Mouse (Mus musculus) mouse embryonic stem cell (cell line): ENCODE data around the gene Ccdc91.

Experiments used
- in situ Hi-C, 2 experiments: fragments of 300-500 bp; cut with MboI; formaldehyde crosslinking; loops; 1 replicate in 1 of 2; 3 replicates in 1 of 2; pipeline ENCODE4 v1.14.3; 2019 to 2020; ENCODE audit warnings: low sequenced_read_pairs in 2 of 2, low pct_unique_long_range_greater_than_20kb in 1 of 2, mixed read lengths in 1 of 2; ENCODE audit not compliant: unreplicated experiment in 1 of 2

The Ccdc91 gene

DNA sequence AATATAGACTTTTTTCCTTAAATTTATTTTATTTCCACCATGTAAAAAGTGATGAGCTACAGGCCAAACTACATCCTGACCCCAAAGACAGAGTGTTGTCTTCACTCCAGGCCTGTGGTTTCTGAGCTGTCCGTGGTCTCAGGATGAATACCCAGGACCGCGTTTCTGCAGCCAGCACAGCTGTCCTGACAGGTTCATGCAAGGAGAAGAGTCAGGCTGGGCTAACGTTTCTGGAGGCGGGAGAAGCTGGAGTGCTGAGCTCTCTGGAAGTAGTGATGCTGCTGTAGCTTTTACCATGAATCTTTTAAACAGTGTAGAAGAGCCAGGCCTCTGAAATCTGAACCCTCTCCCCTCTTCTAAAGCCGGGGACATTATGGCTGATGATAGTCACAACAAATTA, 80.0 kb downstream of the Ccdc91 start:
- in situ Hi-C loops: no loop called here

DNA sequence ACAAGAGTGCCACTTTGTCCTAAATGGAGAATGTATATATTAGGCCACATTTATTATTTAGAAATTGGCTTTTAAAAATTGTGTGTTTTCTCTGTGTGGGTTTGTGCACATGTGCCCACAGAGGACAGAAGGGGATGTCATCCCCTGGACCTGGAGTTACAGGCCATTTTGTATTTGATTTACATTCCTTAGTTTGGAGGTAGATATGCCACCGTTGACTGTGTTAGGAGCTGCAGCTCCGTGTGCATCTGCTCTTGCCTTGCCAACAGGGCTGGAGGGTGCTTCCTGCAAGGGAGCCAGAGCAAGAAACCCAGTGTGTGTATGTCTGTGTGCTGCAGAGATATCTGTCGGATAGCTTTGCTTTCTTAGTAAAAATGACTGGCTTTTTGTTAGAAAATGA, 83.7 kb downstream of the Ccdc91 start:
- in situ Hi-C loops: no loop called here

DNA sequence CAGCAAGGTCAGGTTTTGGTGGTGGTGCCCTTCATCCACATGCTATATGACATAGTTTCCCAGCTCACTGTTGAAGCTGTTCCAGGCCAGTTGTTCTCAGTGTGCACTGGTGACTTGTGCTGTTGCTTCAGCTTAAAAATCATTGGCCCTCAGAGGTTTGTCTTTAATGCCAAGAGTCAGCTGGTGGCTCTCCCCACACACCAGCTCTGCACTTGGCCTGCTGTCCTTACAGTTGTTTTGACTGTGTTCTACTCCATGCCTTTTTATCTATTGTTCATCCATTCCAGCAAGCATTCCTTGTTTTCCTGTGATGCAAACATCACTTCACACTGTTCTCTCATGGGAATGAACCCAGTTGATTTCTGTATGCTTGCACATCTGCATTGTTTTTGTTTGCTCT, 84.8 kb downstream of the Ccdc91 start:
- in situ Hi-C loops: no loop called here

DNA sequence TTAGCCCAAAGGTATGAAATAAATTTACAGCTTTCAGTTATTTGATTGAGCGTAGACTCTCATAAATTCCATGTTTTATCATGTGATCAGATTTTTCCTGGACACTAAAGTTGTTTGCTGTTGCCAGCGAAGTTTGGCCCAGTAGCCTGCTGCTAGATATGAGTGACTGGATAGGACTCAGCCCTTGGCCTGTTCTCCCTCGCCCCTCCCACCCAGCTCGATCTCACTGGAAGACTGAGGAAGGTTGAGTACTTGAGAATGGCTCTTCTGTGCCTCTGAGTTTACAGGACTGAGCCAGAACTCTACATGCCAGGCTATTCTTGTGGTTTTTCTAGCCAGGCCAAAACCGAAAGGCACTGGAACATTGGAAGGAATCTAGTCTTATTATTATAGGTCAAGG, 93.6 kb downstream of the Ccdc91 start:
- in situ Hi-C loops: no loop called here

DNA sequence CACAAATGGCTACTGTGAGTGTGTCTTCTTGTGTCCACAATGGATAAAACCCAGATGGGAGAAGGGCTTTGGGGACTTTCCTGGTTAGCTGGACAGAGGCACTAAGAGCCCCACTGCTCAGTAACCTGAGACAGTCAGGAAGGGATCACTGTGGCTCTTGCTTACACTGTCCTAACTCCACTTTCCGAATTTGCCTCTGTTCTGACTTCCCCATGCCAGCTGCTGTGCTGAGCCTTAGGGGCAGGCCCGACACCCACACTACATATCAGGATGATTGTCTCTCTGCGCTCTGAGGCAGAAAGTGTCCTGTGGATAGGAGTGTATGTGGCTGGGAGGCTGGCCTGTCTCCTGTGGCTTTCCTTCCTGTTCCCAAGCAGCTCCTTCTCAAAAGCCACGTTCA, 97.5 kb downstream of the Ccdc91 start:
- in situ Hi-C loops: no loop called here

DNA sequence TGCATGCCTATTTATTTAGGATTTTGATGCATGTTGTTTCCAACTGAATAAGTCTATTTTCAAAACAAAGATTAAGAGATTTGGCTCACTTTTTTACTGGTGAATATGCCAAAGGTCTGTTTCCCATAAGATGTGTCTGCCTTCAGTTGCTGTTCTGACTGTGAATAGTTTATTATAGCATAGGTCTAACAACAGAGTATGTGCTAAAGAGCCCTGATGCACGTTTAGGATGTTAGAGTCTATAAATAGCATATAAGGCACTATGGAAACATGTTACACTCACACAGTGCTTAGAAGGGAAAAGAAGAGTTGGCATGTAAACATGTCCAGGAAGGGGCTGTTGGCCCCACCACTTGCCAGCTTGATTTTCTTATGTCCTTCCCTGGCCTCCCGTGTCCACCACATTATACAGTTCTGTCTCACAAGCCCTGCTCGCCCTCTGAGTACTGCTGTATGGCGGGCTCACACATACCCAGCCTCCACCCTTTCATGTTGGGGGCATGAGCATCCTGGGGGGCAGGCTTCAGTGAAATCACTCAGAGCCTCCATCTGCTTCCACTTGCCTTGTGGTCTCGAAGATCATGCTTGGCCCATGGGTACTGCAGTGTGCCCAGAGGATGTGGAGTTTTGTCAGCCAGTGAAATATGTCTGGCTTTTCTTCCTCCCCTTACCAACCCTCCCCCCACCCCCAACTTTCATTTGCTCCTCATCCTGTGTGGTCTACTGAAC, 99.0 kb downstream of the Ccdc91 start:
- in situ Hi-C loops: no loop called here

DNA sequence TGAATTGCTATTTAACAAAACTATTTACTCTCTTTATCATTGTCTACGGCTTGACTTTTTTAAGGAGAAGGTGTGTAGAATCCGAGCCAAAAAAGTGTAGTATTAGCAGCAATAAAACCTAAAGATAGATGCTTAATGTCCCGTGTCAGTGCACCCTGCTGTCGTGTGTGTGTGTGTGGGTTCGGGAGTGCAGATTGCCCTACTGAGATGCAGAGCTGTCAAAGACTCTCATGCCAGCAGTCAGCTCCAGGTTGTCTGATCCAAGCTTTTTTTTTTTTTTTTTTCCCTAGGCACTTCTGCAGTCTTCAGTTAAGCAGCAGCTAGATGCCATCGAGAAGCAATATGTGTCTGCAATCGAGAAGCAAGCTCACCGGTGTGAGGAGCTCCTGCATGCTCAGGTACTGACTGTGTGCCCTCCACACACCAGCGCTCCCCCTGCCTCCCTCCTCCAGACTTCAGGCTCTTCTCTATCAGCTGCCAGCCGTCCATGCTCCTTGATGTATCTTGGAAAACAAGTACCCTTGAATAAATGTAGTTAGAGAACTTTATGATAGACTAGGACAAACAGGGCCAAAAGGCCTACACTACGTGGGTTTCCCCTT, 99.7 kb downstream of the Ccdc91 start:
- in situ Hi-C loops: no loop called here

DNA sequence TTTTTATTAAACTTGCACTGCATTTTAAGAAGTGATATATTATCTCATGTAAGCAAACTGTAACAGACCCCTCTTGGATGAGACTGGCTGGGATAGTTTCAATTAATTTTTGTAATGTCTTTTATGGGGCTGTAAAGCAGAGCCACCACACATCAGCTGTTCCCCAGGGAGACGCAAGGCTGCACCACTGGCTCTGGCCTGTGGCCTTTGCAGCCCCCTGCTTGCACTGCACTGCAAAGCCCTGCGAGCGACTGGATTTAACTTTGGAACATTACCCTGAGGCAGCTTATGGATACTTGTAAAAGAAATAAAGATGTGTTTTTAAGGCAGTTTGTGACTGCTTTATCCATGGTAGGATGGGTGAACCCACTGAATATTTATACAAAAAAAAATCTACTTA, 112.0 kb downstream of the Ccdc91 start:
- in situ Hi-C loops: no loop called here

DNA sequence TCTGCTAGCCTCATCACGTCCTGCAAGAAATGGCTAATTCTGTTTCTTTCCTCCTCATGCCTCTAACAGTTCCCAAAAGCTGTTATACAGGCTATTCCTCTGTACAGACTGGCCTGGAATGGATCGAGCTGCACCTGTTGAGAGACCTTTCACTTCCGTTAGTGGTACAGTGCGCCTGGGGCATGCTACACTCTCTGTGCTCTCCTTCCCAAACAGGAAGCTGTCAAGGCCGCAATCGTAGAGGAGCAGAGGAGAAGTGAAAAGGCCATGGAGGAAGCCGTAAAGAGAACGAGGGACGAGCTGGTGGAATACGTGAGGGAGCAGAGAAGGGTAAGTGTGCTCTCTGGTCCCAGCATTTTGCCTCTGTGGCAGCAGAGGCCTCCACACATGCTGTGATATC, 131.0 kb downstream of the Ccdc91 start:
- in situ Hi-C loops: no loop called here

DNA sequence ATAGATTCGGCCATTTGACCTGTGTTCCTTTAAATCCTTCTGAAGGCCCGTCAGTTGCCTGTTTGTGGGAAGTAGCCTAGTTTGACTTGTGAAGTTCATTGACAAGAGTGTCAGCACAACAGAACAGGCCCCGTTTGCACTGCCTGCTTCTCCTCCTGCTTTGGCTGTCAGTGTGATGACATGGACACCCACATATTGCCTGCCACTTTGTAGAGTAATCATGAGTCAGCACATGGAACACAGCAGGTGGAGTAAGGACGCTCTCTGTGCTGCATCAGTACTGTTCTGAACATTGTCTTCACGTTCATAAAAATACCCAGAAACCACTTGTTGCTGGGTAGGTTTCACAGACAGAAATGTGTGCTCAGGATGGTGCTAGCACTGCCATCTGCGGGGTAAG, 132.0 kb downstream of the Ccdc91 start:
- in situ Hi-C loops: no loop called here

DNA sequence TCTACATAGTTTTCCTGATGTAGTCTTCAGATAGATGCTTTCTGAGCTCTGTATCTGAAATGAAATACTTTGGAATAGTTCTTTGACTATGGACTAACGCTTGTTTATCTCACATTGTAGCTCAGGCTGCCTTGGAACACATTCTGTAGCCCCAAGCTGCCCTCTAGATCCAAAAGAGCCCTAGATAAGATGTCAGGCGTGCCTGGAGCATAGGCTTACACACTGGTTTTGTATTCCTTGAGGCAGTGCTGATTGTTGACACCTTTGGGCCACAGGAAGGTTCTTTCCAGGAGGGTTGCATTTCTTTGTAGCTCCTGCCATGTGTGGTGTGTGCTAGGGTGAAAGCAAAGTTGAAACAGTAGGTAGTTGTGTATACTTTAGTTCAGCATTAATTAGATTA, 139.7 kb downstream of the Ccdc91 start:
- in situ Hi-C loops: no loop called here

DNA sequence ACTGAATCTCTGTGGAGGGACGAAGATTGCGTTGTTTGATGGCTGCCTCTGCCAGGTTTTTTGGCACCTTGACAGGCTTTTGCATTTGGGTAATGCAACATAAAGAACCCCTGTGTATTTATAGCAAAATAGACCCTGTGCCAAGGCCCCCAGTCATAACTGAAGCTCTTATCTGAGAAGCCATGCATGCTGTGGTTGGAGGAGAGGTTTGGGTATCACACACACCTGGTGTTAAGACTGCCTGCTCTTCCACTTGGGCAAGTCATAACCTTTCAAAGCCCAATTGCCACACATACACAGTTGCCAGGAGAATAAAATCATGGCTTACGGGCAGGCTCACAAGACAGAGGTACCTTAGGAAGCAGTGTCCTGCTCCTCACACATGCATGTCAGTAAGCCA, 147.5 kb downstream of the Ccdc91 start:
- in situ Hi-C loops: no loop called here

DNA sequence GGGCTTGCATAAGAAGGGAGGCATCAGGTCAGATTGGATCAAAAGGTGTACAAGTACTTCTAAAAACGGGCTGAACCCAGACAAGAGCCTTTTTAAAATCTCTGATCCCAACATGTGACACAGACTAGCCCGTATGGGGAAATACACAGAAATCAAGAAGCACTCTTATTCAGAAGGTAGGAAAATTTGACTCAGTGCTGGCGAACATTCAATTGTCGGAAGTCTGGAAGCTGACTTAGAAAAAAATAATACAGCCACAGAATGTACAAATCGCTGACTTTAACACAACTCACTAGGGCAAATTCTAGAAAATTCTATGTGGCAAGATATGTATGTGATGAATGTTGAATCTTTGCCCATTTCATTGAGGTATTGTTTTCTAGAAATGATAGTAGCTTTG, 160.8 kb downstream of the Ccdc91 start:
- in situ Hi-C loops: no loop called here

DNA sequence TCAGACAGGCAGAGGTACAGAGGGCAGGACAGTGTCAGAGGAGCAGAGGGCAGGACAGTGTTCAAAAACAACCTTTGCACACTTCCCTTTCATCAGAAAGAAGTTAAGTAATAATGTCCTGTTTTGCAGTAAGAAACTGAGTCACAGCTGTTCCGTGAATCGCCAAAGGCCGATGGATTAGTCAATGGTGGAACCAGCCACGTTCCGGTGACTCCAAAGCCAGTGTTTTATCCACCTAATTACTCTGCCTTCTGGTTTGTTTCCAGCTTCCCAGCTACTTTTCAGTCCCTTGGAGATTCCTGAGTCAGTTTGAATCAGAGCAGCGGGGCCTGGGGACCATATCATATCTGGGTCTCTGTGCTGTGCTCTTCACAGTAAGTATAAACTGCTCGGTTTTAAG, 168.2 kb downstream of the Ccdc91 start:
- in situ Hi-C loops: no loop called here

DNA sequence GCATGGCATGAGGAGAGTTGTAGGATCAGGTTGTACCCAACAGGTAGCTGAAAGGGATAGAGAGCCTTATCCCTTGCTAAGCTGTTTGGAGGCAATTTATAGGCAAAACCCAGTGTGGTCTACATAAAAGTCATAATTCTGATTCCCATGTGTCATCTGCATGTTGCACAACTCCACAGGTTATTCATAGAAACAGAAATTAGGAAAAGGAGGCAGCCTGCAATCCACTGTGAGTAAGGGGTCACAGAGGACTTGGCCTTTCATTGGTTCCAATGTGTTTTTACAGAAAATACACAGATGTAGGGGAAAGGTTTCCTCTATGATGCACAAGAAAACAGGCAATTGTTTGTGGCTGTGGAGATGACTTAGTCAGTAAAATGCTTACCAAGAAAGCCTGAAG, 168.8 kb downstream of the Ccdc91 start:
- in situ Hi-C loops: no loop called here

DNA sequence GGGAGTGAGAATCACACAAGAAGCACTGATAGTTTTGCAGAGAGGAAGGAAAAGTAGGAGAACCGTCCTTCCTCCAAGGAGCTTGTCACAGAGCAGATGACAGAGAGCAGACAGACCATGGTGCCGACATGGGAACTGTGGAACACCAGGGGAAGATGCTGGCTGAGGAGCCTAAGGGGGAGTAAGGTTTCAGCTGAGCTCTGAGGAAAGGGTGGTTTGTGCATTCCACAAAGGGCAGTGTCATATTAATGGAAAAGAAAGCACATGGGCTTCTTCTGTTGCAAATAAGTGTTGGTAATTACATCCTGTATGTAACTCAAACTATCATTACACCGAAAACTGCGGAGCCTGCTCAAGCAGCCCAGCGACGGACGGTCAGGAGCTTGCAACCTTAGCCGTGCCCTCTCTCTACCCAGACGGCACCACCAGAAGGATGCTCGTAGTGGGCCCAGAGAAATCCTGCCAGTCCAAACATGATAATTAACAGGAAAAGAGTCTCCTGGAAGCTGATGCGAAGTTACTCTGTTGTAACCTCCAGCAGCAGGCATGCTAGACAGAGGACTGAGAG, 170.9 kb downstream of the Ccdc91 start:
- in situ Hi-C loops: no loop called here

DNA sequence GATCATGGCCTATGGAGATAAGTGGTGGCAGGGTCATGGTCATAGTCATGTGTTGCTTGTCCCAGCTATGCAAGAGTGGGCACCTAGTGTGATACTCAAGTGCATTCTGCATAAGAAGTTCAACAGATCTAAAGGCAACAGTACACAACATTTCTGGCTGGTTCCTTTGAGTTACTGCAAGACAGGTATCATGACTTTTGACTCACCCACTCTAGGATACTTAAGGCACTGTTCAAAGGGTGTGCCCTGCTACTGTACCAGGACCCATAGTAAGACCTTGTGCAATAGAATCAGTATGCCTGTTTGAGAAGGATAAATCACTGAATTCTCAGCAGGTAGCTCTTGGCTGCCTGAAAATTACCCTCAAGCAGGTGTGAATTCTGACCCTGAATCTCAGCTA, 182.4 kb downstream of the Ccdc91 start:
- in situ Hi-C loops: no loop called here

DNA sequence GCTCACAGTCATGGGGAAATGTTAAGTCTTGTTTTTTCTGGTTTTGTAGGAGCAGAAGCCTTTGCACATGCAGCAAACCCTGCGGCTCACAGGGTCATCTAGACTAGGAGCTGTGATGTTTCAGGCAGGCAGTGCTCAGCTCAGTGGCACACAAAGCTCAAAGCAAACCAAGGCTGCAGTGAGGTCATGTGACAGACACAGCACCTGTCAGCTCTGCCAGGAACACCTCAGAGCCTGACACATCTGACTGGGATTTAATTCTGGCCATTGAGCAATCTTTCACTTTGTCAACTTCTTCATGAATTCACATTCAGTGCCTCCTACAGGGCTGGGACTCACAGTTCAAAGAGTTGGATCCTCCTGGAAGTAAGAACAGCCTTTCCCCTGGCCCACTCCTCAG, 185.1 kb downstream of the Ccdc91 start:
- in situ Hi-C loops: no loop called here

DNA sequence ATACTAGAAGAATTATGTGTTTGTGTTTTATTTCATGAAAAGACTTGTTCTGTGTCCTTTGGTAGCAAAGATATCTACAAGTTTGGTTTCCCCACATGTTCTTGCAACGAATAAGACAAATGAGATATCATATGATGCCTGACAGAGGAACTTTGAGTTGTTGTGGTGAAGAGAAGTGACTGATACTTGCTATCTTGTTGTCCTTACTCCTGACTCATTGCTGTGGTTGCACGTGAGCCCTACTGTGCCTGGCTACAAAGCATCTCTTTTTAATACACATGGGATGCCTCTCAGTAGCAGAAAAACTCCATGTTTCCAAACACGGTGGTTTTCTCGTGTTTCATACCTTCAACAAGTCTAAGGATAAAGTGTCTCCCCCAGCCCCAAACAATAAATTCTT, 186.2 kb downstream of the Ccdc91 start:
- in situ Hi-C loops: no loop called here

DNA sequence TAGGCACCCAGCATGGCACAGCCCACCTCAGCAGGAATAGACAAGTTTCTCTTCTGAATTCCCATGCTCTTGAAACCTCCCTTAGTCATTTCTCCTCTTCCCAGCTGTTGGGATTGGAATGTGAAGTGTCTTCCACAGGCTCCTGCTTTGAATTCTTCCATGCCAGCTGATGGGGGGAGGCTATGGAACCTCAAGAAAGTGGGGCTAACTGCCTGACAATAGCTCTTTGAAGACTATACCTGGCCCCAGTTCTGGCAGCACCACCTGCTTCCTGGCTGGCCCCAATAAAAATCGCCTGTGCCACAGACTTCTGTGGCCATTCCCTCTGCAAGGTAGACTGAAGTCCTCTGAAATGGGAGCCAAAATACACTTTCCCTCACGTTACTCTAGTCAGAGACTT, 187.0 kb downstream of the Ccdc91 start:
- in situ Hi-C loops: no loop called here
